Mouse (Mus musculus): Measurements from ENCODE around the gene Por.

Gene Por

DNA sequence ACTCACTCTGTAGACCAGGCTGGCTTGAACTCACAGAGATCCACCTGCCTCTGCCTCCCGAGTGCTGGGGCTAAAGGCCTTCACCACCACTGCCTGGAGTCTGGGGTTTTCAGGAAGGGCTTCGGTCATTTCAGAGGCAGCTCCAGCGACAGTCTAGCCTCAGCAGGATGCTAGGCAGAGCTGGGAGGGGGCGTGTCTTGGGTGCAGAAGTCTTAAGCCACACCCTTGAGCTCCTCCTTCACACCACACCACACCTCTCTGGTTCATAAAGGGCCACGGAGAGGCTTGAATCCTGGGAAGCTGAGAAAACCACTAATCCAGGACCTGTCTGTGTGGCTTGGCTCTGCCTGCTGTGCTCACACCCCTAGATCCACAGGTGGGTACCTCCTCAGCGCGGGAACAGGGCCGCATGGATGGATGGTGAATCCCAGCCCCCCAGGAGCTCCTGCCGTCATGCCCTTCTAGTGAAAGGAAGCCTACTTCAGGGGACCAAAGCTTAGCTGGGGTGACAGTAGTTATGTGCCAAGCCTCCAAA is at the start of gene Por:
Por (plus strand) TSS at position 293 of the 535 bp plus-strand sequence.
- peak in 1 of 2 experiments; percentile 44 for DNase-seq (ENCODE audit: inconsistent age in 2 of 2, low spot score in 1 of 2)

DNA sequence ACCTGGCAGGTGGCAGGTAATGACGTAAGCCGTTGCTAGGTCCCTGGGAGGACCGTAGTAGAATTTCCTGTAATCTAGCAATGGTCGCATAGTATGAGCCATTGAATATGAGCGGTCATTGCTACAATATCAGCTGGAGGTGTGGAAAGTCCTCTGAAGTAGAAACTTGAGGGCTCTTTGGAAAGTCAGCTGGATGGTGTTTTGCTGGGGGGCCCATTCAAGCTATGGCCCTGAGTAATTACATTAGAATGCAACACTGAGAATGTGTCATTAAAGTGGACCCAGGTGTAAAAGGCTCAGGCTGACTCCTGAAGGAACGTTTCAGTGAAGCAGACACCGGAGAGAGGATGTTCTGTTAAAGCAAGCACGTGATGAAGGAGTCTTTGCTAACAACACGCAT is 49.3 kb upstream of the Por start:
- DNase-seq (ENCODE audit: inconsistent age in 2 of 2, low spot score in 1 of 2), result no peak

- DNase-seq (ENCODE audit: inconsistent age in 2 of 2, low spot score in 1 of 2), result peak; percentile 66 to 67
Observed at GRCm38 (mm10) chr5:135621725-135622124, 48.1 kb upstream of the Por start.

DNA sequence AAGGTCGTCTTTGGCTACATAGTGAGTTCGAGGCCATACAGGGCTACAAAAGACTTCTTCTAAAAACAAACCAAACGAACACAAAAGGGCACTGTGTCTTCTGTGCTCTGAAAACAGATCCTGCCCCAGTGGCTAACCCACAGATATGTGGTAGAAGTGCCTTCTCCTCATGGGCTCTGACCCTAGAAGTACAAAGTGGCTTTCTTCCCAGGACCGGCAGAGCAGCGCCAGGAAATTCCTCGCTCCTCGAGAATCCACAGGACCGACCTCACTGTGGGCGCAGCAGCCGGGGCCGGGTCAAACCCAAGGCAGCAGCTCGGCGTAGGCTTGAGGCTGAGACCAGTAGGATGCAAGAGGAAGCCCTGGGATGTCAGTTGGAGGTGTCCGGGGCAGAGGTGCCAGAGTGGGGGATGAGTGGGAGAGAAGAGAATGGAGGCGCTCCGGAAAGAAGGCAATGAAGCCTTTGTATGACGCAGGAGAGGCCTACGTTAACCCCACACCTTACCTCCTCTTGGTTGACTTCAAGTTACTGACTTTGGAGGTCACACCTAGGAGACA is 46.7 kb upstream of the Por start:
- no peak for DNase-seq (ENCODE audit: inconsistent age in 2 of 2, low spot score in 1 of 2)

GRCm38 (mm10) chr5:135628916-135629315 is 40.9 kb upstream of the Por start:
- no peak for DNase-seq (ENCODE audit: inconsistent age in 2 of 2, low spot score in 1 of 2)

GRCm38 (mm10) chr5:135629401-135629800 is 40.4 kb upstream of the Por start:
- no peak for DNase-seq (ENCODE audit: inconsistent age in 2 of 2, low spot score in 1 of 2)

DNA sequence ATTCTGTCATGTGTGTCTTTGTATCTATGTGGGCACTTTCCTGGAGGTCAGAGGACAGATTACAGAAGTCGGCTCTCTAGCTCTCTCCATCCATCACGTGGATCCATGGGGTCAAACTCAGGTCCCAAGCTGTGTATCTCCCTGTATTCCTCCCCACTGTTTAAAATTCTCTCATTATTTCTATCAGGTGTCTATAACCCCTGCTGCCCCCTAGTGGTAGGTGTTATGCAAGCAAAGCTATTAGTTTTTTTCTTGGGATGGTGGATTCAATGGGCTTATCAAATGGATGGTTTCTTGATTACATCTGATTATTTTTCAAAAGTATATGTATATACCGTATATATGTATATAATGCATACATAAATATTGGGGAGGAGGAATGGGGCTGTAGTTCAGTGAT is 39.2 kb upstream of the Por start:
- DNase-seq (ENCODE audit: inconsistent age in 2 of 2, low spot score in 1 of 2), result peak; percentile 46 to 90

DNA sequence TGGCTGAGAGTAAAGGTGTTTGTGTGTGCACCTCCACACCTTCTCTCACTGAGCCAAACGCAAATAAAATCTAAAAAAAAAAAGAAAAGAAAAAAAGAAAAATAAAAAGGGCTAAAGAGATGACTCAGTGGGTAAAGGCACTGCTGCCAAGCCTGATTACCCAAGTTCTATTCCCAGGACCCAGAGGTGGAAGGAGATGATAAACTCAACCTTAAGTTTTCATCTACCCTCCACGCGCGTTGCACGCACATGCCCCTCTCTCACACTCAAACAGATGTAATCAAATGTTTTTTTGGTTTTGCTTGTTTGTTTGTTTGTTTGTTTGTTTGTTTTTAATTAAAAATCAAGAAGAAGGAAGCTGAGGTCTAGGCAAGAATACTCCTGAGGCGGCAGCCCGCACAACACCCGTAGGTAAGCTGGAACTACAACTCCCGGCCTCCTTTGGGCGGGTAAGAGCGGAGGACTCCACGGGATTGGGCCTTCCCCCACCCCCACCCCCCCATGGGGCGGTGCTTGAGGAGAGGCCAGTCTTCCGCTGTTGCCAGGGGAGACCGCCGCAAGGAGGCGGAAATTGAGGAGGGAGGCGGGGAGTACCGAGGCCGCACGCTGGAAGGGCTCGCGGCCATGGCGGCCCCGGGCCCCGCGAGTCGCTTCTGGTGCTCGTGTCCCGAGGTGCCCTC is 37.6 kb upstream of the Por start, which contains the start of gene Rhbdd2:
Rhbdd2 (plus strand) TSS at position 502 of the 680 bp plus-strand sequence.
- peak; percentile 98 to 99 for DNase-seq (ENCODE audit: inconsistent age in 2 of 2, low spot score in 1 of 2)

GRCm38 (mm10) chr5:135632797-135633144 is 37.1 kb upstream of the Por start:
- no peak for DNase-seq (ENCODE audit: inconsistent age in 2 of 2, low spot score in 1 of 2)

DNA sequence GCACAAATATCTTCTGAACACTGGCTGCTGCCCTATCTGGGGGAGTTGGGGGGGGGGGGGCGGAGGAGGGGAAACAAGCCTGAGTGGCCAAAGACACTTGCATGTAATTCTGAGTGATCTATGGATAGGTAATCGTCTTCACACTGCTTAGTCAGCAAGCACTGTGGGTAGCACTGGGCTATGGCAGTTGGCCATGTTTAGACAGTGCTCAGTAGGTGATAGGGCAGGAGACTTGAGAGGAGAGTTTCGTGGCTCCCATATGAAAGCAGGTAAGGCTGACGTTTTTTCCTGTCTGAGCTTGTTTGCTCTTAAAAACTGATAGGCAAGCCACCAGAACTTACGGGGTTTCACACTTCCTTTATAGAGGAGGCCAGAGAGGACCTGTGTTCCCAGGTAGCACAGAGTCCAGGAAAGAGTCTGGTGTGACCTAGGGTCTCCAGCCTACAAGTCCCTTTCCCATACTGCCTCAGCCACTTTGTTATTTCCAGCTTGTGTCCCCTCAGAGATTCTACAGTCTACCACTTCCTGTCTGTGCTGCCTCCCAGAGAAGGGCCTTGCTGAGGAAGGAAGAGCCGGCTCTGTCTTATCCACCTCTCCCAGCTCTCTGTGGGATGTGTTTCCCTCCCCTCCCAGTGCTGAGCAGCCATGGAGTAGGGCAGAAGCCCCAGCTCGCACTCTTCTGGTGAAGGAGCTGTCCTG is 29.9 kb upstream of the Por start:
- no peak for DNase-seq (ENCODE audit: inconsistent age in 2 of 2, low spot score in 1 of 2)

GRCm38 (mm10) chr5:135640459-135640789 is 29.4 kb upstream of the Por start:
- DNase-seq (ENCODE audit: inconsistent age in 2 of 2, low spot score in 1 of 2), result no peak

DNA sequence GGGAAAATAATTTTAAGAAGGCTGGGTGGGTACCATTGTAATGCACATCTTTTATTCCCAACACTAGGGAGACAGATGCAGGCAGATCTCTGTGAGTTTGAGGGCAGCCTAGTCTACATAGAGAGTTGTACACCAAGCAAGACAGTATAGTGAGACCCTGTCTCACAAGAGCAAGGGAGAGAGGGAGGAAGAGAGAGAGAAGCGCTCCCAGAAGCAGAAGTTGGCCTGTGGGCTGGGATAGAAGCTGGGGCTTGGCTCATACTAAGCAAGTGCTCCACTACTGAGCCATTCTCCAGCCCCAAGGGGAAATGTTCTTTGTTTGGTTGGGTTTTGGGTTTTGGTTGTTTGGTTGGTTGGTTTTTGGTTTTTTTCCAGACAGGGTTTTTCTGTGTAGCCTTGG is 28.8 kb upstream of the Por start:
- DNase-seq (ENCODE audit: inconsistent age in 2 of 2, low spot score in 1 of 2), result no peak

DNA sequence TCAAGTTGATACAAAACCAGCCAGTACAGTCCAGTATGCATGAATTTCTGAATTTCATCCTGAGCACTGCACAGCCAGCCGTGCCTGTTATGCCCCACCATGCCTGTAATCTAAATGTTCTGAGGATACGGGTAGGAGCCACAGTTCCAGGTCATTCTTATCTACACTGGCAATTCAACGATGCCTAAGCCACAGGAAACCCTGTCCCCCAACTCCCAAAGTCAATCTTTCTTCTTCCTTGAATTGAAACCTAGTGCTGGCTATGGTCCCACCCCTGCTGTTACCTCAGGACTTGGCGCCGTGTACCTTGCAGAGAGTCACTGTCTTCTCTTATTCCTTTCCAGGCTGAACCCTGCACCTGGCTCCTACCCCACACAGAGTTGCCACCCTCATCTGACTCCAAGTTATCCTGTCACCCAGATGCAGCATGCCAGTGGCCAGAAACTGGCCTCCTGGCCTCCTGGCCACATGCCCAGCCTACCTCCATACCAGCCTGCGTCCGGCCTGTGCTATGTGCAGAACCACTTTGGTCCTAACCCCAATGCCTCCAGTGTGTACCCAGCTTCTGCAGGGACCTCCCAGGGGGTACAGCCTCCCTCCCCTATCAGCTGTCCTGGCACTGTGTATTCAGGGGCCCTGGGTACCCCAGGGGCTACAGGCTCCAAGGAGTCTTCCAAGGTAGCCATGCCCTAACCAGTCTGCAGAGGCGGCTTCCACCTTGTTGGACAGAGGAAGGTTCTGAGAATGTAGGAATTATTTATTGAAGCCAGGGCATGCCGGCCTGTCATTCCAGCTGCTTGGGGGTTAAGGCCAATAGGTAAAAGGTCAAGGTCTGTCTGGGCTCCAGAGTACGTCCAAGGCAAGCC is 26.9 kb upstream of the Por start:
- DNase-seq (ENCODE audit: inconsistent age in 2 of 2, low spot score in 1 of 2), result peak in 1 of 2 experiments; percentile 65

DNA sequence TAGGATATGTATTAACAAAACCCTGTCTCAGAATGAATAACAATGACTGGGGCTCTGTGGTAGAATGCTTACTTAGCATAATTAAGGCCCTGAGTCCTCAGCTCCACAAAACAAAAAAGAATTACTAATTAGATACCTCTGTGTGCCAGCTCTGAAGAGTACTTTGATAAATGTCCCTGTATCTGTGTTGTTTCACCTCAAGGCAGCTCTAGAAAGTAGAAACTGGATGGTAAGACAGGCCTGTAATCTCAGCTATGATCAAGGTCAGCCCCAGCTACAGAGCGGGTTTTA is 26.3 kb upstream of the Por start:
- DNase-seq (ENCODE audit: inconsistent age in 2 of 2, low spot score in 1 of 2), result no peak

- peak; percentile 29 to 56 for DNase-seq (ENCODE audit: inconsistent age in 2 of 2, low spot score in 1 of 2)
Observed at GRCm38 (mm10) chr5:135643869-135644268, 26.0 kb upstream of the Por start.

- DNase-seq (ENCODE audit: inconsistent age in 2 of 2, low spot score in 1 of 2), result no peak
Observed at GRCm38 (mm10) chr5:135645330-135645729, 24.5 kb upstream of the Por start.

DNA sequence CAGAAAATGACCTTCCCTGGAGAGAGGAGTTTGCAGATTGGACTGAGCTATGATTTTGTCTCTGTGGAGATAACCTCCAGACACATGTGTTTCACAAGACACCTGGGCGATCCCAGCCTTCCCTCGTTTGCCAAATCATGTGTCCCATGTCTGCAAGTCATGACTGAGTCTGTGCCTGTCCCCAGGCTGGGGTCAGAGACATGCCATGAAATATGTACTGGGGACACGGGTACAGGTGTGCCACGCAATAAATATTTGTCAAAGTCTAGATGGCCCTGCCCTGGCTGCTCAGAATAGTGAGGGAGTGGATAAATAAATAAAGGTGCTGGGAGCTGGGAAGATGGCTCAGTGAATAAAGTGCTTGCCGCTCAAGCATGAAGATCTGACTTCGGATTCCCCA is 23.8 kb upstream of the Por start:
- DNase-seq (ENCODE audit: inconsistent age in 2 of 2, low spot score in 1 of 2), result no peak

DNA sequence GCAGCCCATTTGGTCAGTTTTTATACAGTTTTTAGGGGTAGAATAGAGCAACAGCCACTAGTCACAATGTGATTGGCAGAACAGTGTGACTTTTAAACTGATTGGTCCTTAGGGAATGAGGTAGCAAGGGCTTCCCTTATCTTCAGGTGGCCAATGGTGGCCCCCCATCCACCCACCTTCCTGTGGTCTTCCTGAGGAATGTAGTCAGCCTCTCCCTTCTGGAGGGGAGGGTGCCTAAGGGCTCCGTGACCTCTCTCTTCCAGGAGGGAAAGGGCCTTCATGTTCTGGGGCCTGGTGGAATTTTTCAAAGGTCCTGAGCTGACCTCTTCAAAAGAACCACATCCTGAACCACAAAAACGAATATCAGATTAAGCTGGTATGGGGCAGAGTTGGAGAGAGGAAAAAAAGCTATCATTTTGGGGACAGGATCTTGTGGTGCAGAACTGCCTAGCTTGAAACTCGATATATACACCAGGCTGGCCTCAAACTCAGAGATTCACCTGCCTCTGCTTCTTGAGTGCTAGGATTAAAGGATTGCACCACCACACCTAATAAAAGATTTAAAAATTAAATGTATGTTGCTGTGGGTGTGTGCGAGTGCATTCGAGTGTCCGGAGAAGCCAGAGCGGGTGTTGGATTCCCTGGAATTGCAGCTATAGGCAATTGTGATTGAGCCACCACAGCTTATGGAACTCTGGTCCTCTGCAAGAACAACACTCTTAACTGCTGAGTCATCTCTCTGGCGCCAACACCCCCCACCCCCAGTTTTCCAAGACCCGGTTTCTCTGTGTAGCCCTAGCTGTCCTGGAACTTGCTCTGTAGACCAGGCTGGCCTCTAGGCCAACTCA is 21.1 kb upstream of the Por start:
- no peak for DNase-seq (ENCODE audit: inconsistent age in 2 of 2, low spot score in 1 of 2)

GRCm38 (mm10) chr5:135649309-135649633 is 20.6 kb upstream of the Por start:
- no peak for DNase-seq (ENCODE audit: inconsistent age in 2 of 2, low spot score in 1 of 2)

- DNase-seq (ENCODE audit: inconsistent age in 2 of 2, low spot score in 1 of 2), result no peak
Observed at GRCm38 (mm10) chr5:135651536-135651935, 18.3 kb upstream of the Por start.

GRCm38 (mm10) chr5:135653209-135653608 is 16.6 kb upstream of the Por start:
- no peak for DNase-seq (ENCODE audit: inconsistent age in 2 of 2, low spot score in 1 of 2)
